Mouse (Mus musculus) cortical plate, adult 2 months (tissue): Measurements from ENCODE around the gene Cntnap2. TPM values are rescaled to one million over a fixed set of nuclear protein-coding genes. Genes with fewer than 3 reads are reported as not detected.

Experiments
- H3K27ac ChIP-seq: fragments of 200-500 bp; 2 replicates; pipeline ENCODE4 v1.5.1; 2012; ENCODE audit warnings: low read length, control low read depth, inconsistent platforms; ENCODE audit not compliant: insufficient read depth
- H3K4me1 ChIP-seq: fragments of 200-500 bp; 2 replicates; pipeline ENCODE4 v1.6.1; 2011; ENCODE audit warnings: low read length; ENCODE audit not compliant: control insufficient read depth, insufficient read depth
- H3K4me3 ChIP-seq: fragments of 200-500 bp; 2 replicates; pipeline ENCODE4 v1.5.1; 2011; ENCODE audit warnings: mild to moderate bottlenecking, low read length, control low read depth; ENCODE audit not compliant: insufficient read depth
- CTCF ChIP-seq: fragments of 200-500 bp; IDR thresholded peaks from 2 replicates; pipeline ENCODE4 v1.5.1; 2011; ENCODE audit warnings: mild to moderate bottlenecking, control low read depth, low read length; ENCODE audit not compliant: insufficient read depth; ENCODE audit errors: extremely low read depth
- POLR2A ChIP-seq: fragments of 200-500 bp; IDR thresholded peaks from 2 replicates; pipeline ENCODE4 v1.6.1; 2011; ENCODE audit warnings: mild to moderate bottlenecking, low read length, control low read depth; ENCODE audit not compliant: insufficient read depth; ENCODE audit errors: extremely low read depth
- polyA plus RNA-seq: library from polyadenylated mRNA; depleted of rRNA; stranded (reverse); fragments of >200 nt; gene quantifications from 2 replicates; pipeline ENCODE4 v1.2.3, GENCODE M21; 2012

Gene Cntnap2
- polyA plus RNA-seq, 1 experiment, result 26.5 TPM

DNA sequence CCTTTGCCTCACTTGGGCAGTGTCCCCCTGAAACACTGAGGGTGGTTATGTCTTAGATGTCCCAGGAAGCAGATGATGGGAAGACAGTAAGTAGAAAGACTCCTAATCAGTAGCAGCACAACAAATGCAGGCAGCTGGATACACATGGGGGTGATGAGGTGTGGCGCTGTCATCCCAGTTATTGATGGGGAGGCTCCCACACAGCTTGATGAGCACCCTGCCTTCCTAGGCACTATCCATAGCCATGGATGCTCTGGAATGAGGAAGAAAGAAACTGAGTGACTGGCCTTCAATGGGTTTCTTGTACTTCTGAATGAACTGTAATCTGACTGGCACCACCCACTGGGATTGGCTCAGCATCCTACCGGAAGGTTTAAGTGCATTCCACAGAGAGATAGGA lies 1904.1 kb downstream of the Cntnap2 start:
- Histone ChIP-seq H3K4me1 (no peaks in the 10 kb centered on the region), H3K4me3 (no peak overlapping the region), H3K27ac (no peak overlapping the region)
- no peak for TF ChIP-seq CTCF
- no peak for TF ChIP-seq POLR2A

DNA sequence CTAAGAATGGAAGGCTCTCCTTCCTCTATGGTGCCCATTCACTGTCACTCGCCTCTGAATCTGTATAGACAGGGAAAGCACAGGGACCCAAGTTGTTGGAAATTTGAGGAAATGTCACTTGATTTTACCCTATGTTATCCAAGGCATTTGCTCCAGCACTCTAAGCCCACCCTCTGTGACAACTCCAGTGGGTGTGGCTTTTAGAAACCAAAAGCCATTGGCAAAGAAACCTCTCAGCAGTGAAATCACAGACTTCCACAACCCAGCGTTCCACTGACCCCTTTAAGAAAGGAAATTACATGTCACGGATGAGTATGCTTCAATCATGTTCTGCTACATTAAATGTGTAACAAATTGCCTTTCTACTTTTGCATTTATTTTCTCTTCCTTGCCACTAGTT lies 1904.5 kb downstream of the Cntnap2 start:
- Histone ChIP-seq H3K4me1 (no peaks in the 10 kb centered on the region), H3K27ac (no peak overlapping the region), H3K4me3 (no peak overlapping the region)
- TF ChIP-seq CTCF (no peak), POLR2A (no peak)

DNA sequence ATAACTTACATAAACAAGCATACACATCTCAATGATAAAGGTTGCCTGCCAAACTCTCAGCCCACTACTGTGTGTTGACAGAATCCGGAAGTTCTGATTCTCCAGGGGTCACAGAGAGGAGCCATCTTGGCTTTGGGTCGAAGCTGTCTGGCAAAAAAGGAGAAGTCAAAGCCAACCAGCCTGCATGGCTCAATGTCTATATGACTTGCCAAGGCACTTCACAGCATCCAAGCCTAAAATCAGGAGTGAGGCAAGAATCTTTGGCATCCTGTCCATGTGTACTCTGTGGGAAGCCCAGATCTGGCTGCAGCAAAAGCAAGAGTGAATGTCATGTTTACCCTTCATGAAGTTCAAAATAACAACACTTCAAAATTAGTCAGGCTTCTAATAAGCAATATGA lies 1913.5 kb downstream of the Cntnap2 start:
- Histone ChIP-seq H3K4me1 (no peaks in the 10 kb centered on the region), H3K4me3 (no peak overlapping the region), H3K27ac (no peak overlapping the region)
- TF ChIP-seq POLR2A, result no peak
- no peak for TF ChIP-seq CTCF

DNA sequence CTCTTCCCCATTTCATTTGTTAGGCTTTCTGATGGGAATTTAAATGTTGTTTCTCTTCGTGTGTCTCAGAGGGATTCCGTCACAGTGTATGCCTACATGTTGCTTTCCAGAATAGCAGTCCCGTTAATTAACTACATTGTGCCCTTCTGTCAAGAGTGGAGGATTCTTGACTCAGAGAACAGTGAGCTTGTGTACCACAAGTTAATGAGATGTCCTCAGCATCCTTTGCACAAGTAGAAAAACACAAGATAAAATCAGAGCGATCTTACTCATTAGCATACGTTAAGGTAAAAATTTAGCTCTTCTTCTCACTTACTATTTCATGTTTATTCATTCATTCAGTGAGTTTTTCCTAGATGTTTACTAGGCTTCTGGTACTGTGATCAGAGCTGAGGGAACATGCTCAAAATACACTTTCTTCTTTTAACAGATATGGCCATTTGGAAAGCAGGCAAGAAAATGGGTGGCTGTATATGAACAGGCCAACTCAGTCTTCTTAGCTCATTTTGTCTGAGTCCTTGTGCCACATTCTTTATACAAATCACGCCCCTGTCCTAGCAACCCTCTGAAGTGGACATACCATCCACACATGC lies 1936.9 kb downstream of the Cntnap2 start:
- TF ChIP-seq CTCF, result no peak
- no peak for TF ChIP-seq POLR2A
- no peaks in the 10 kb centered on the region for H3K4me1 ChIP-seq
- no peak overlapping the region for H3K4me3 ChIP-seq
- no peak overlapping the region for H3K27ac ChIP-seq

DNA sequence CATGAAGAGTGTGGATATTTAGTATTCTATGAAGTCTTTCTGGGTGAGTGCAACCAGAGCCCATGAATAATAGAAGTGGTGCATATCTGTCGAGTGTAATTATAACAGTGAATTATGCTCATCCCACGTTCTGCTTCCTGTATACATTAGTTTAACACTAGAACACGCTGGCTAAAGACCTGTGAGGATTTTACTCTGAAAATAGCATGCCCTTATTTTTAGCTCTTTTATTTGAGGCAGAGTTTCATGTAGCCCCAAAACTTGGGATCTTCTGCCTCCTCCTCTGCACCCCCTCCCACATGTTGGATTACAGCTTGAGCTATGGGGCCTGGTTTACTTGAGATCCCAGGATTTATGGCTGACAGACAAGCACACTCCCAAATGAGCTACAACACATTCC lies 1945.3 kb downstream of the Cntnap2 start:
- H3K4me3 ChIP-seq, result no peak overlapping the region
- no peak for TF ChIP-seq POLR2A
- no peak for TF ChIP-seq CTCF
- H3K27ac ChIP-seq, result no peak overlapping the region
- peaks cover 2% of the 10 kb centered on the region; the same call in 1 of the 2 replicates for H3K4me1 ChIP-seq

DNA sequence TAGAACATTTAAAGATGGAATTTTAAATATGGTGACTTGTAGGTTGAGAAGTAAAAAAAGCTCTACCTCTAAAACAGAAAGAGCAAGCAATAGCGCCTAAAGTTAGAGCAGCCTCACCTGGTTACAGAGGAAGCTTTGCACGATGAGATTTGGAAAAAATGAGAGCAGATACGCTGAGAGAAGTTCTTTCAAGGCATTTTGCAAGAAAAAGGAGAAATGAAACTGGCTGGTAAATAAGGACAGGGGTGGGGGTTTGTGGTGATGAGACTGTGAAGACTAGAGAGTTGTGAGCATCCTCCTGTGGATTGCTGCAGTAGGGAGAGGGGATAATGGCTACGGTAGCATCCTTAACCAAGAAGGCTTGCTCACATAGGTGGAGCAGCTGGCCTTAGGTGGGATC lies 1953.8 kb downstream of the Cntnap2 start:
- no peak overlapping the region for H3K4me3 ChIP-seq
- no peaks in the 10 kb centered on the region for H3K4me1 ChIP-seq
- TF ChIP-seq CTCF (no peak), POLR2A (no peak)
- no peak overlapping the region for H3K27ac ChIP-seq

DNA sequence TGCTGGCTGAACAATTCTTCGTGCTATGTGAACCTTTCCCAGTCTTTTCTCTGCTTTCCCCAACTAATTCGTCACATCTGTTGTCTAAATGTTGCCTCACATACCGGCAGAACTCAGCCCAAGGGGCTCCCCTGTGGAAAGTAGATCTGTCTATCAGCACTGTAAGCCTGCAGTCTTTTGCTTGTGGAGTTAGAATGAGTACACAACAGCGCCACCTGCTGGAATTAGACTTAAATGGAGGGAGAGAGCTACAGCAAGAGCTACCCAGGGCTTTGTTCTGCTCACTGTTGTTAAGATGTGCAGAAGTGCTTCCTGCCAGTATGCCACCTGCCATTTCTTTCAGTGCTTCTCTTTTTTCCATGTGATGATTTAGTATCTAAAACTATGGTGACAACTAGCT lies 1954.4 kb downstream of the Cntnap2 start:
- no peak overlapping the region for H3K4me3 ChIP-seq
- no peak overlapping the region for H3K27ac ChIP-seq
- TF ChIP-seq POLR2A (no peak), CTCF (peak; percentile 74)
- no peaks in the 10 kb centered on the region for H3K4me1 ChIP-seq

DNA sequence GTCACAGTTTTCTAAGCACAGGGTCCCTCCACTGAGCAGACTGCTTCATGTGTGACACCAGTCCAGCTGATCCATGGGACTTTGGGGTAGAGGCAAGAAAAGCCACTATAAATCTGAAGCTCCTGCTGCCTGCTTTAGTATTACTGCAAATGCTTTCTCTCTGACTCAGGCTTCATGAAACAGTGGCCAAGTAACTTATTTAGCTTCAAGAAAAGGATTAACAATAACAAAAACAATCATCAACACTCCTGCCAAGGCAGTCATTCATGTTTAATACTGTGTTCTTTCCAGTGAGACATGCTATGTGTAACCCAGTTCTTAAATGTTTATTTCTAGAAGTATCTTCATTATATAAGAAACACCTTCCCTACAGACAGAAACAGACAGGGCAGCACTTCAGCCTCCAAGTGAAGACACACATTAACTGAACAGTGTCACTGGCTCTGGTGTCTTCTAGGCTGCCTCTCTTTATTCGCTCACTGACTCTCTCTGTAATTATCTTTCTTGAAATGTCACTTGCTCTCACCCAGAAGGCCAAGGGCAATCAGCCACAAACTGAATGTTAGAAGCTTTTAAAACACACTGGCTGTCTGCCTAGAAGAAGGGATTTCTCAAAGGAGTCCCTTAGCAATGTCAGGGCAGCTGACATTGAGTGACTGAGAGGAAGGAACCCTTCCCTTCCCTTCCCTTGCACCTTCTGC lies 1955.9 kb downstream of the Cntnap2 start:
- no peak for TF ChIP-seq POLR2A
- no peak for TF ChIP-seq CTCF
- Histone ChIP-seq H3K27ac (no peak overlapping the region), H3K4me1 (no peaks in the 10 kb centered on the region), H3K4me3 (no peak overlapping the region)

DNA sequence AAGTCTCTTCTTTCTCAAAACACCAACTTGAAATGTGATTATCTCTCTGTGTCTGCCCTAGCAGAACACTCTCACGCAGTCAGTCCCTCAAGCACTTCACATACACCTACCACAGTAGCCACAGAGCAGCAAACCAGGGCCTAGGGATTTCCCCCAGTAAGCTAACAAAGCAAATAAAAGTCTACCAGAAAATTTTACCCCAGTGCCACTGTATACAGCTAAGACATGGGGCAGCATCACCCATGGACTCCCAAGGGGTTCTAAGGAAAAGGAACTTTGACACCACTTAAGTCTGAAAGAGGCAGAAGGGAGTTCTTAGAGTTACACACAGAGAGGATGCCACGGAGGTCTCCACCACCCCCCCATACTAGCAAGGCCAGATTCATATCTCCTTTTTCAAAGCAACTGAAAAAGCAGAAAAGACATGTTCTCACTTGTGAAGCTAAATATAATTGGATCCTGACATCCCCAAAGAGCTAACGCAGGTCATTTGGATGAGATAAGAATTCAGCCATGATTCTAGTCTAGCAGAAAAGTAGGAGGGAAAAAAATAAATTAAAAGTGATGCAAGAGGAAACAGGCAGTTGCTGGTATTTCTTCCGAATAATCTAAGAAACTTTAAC lies 1967.0 kb downstream of the Cntnap2 start:
- no peak for TF ChIP-seq POLR2A
- no peak for TF ChIP-seq CTCF
- H3K4me3 ChIP-seq, result no peak overlapping the region
- H3K4me1 ChIP-seq, result no peaks in the 10 kb centered on the region
- H3K27ac ChIP-seq, result no peak overlapping the region

DNA sequence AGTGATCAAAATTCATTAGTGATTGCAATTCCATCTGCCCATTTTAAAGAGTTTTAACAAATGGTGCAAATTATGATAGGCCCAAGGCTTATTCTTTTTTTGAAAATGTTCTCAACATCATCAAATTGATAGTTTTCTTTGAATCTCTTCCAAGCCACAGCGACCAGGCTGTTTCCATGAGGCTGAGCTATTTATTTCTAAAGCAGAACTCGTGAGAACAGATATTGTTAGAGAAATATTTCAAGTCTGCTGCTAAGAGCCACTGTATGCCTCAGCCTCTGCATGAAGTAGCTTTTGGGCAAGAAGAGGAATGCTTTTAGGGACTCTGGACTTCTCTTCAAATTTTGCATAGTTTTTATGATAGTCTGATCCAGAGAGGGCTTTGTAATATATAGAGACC lies 1972.2 kb downstream of the Cntnap2 start:
- Histone ChIP-seq H3K4me1 (no peaks in the 10 kb centered on the region), H3K4me3 (no peak overlapping the region), H3K27ac (no peak overlapping the region)
- TF ChIP-seq CTCF, result no peak
- TF ChIP-seq POLR2A, result no peak
